Mouse (Mus musculus): ENCODE measurements at regions not wholly inside any gene's neighbourhood (a gene's known extent, or its start where the extent isn't known, plus 50 kb on each side); places are given as distances from the start of the nearest gene placed in this dataset.

DNA sequence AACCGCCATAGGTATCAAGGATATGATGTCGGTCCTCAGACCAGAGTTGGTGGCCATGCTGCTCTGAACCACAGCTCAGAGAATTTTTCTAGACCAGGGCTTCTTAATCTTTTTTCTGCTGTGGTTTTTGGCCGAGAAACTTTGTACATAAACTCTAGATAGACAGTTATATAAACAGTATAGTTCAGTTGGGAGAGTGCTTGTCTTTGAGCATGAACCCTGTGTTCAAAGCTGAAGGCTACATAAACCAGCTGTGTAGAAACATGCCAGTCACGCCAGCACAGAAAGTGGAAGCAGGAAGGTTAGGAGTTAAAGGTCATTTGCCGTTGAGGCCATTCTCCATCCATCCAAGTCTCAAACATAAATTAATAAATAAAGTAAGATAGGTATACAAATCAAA is 90.6 kb upstream of the Lclat1 start:
- H3K36me3 ChIP-seq (ENCODE audit: control insufficient read depth, insufficient read depth, low read length), result no peaks in the 10 kb centered on the region
- DNase-seq (ENCODE audit: low spot score) (no peak), ATAC-seq (ENCODE audit: low FRiP score, low read depth) (no peak)
- H3K27ac ChIP-seq (replicated peaks; ENCODE audit: low read depth, low read length), result no peak overlapping the region
- no peak for TF ChIP-seq POLR2A (IDR thresholded peaks at IDR 0.05; ENCODE audit: borderline replicate concordance, extremely low read depth, insufficient read depth, insufficient read length)
- H3K4me1 ChIP-seq (ENCODE audit: control insufficient read depth, insufficient read depth, low read length), result peaks cover 14% of the 10 kb centered on the region
- no peak overlapping the region for H3K4me3 ChIP-seq (replicated peaks; ENCODE audit: low read length)
- no peak overlapping the region for H3K4me2 ChIP-seq (replicated peaks; ENCODE audit: low read depth, low read length, severe bottlenecking)
- no peaks in the 10 kb centered on the region for H3K9me3 ChIP-seq (ENCODE audit: control insufficient read depth, low read length)
- no peaks in the 10 kb centered on the region for H3K27me3 ChIP-seq (ENCODE audit: control insufficient read depth, insufficient read depth, low read length)
- no peak overlapping the region for H3K9ac ChIP-seq (ENCODE audit: low read depth, low read length, severe bottlenecking)
- 88% methylated on average over 5 of the region's 5 CpGs for WGBS

GRCm38 (mm10) chr17:73022630-73023051 is 85.1 kb upstream of the Lclat1 start:
- no peak for TF ChIP-seq POLR2A (IDR thresholded peaks at IDR 0.05; ENCODE audit: borderline replicate concordance, extremely low read depth, insufficient read depth, insufficient read length)
- peaks cover 13% of the 10 kb centered on the region for H3K4me1 ChIP-seq (ENCODE audit: control insufficient read depth, insufficient read depth, low read length)
- WGBS, result 43% methylated on average over 8 of the region's 8 CpGs
- no peak overlapping the region for H3K4me2 ChIP-seq (replicated peaks; ENCODE audit: low read depth, low read length, severe bottlenecking)
- DNase-seq (ENCODE audit: low spot score), result peak; percentile 56
- H3K27me3 ChIP-seq (ENCODE audit: control insufficient read depth, insufficient read depth, low read length), result no peaks in the 10 kb centered on the region
- no peak overlapping the region for H3K9ac ChIP-seq (ENCODE audit: low read depth, low read length, severe bottlenecking)
- no peak overlapping the region for H3K27ac ChIP-seq (replicated peaks; ENCODE audit: low read depth, low read length)
- H3K4me3 ChIP-seq (replicated peaks; ENCODE audit: low read length), result no peak overlapping the region
- peak; percentile 68 for ATAC-seq (ENCODE audit: low FRiP score, low read depth)
- H3K36me3 ChIP-seq (ENCODE audit: control insufficient read depth, insufficient read depth, low read length), result no peaks in the 10 kb centered on the region
- no peaks in the 10 kb centered on the region for H3K9me3 ChIP-seq (ENCODE audit: control insufficient read depth, low read length)

DNA sequence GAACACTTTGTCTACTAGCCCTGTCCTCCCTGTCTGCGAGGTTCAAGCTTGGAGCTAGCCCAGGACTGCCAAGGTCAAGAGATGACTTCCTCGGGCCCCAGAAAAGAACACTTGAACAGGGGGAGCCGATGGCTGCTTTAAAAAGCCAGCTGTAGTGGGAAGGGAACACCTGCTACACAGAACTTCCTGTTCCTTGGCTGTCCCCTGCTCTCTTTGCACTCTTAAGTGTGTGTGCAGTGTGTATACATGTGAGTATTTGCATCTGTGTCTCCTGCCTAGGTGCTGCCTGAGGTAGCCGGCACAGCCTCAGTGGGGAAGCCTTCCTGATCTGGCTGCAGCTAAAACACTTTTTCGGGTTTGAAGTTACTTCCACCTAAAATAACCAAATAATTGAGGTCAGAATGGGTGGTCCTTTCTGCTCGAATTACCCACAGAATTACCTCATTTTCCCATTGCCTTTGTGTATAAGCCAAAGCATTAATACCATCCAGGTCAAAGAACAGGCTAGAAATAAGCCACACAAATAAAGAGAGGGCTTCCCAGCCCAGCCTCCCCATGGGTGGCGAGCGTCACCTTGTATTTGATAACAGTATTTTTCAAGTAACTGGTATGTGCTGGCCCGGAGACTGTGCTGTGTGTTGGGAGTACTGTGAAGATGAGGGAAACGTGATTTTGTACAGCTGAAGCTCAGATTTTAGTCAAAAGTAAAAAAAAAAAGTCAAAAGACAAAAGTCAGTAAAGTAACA is 84.2 kb upstream of the Lclat1 start:
- H3K4me2 ChIP-seq (replicated peaks; ENCODE audit: low read depth, low read length, severe bottlenecking), result no peak overlapping the region
- DNase-seq (ENCODE audit: low spot score), result no peak
- H3K9ac ChIP-seq (ENCODE audit: low read depth, low read length, severe bottlenecking), result no peak overlapping the region
- H3K27me3 ChIP-seq (ENCODE audit: control insufficient read depth, insufficient read depth, low read length), result no peaks in the 10 kb centered on the region
- no peak overlapping the region for H3K27ac ChIP-seq (replicated peaks; ENCODE audit: low read depth, low read length)
- no peak overlapping the region for H3K4me3 ChIP-seq (replicated peaks; ENCODE audit: low read length)
- WGBS, result 52% methylated on average over 10 of the region's 10 CpGs
- TF ChIP-seq POLR2A (IDR thresholded peaks at IDR 0.05; ENCODE audit: borderline replicate concordance, extremely low read depth, insufficient read depth, insufficient read length), result no peak
- no peaks in the 10 kb centered on the region for H3K9me3 ChIP-seq (ENCODE audit: control insufficient read depth, low read length)
- peaks cover 13% of the 10 kb centered on the region for H3K4me1 ChIP-seq (ENCODE audit: control insufficient read depth, insufficient read depth, low read length)
- no peaks in the 10 kb centered on the region for H3K36me3 ChIP-seq (ENCODE audit: control insufficient read depth, insufficient read depth, low read length)
- ATAC-seq (ENCODE audit: low FRiP score, low read depth), result peak; percentile 57; the same call in 1 of the 2 replicates

- TF ChIP-seq POLR2A (IDR thresholded peaks at IDR 0.05; ENCODE audit: borderline replicate concordance, extremely low read depth, insufficient read depth, insufficient read length), result no peak
- ATAC-seq (ENCODE audit: low FRiP score, low read depth) (no peak), DNase-seq (ENCODE audit: low spot score) (no peak)
- Histone ChIP-seq H3K4me3 (replicated peaks; ENCODE audit: low read length) (no peak overlapping the region), H3K9ac (ENCODE audit: low read depth, low read length, severe bottlenecking) (no peak overlapping the region), H3K27me3 (ENCODE audit: control insufficient read depth, insufficient read depth, low read length) (no peaks in the 10 kb centered on the region), H3K36me3 (ENCODE audit: control insufficient read depth, insufficient read depth, low read length) (no peaks in the 10 kb centered on the region), H3K4me2 (replicated peaks; ENCODE audit: low read depth, low read length, severe bottlenecking) (no peak overlapping the region), H3K4me1 (ENCODE audit: control insufficient read depth, insufficient read depth, low read length) (peaks cover 13% of the 10 kb centered on the region), H3K27ac (replicated peaks; ENCODE audit: low read depth, low read length) (no peak overlapping the region), H3K9me3 (ENCODE audit: control insufficient read depth, low read length) (no peaks in the 10 kb centered on the region)
- 95% methylated on average over 5 of the region's 5 CpGs for WGBS
Observed at GRCm38 (mm10) chr17:73027122-73027521, 80.7 kb upstream of the Lclat1 start.

- no peak overlapping the region for H3K9ac ChIP-seq (ENCODE audit: low read depth, low read length, severe bottlenecking)
- 52% methylated on average over 5 of the region's 5 CpGs for WGBS
- H3K4me1 ChIP-seq (ENCODE audit: control insufficient read depth, insufficient read depth, low read length), result peaks cover 24% of the 10 kb centered on the region
- no peak overlapping the region for H3K4me2 ChIP-seq (replicated peaks; ENCODE audit: low read depth, low read length, severe bottlenecking)
- DNase-seq (ENCODE audit: low spot score) (no peak), ATAC-seq (ENCODE audit: low FRiP score, low read depth) (no peak)
- no peak overlapping the region for H3K27ac ChIP-seq (replicated peaks; ENCODE audit: low read depth, low read length)
- TF ChIP-seq POLR2A (IDR thresholded peaks at IDR 0.05; ENCODE audit: borderline replicate concordance, extremely low read depth, insufficient read depth, insufficient read length), result no peak
- H3K27me3 ChIP-seq (ENCODE audit: control insufficient read depth, insufficient read depth, low read length), result no peaks in the 10 kb centered on the region
- H3K9me3 ChIP-seq (ENCODE audit: control insufficient read depth, low read length), result no peaks in the 10 kb centered on the region
- H3K36me3 ChIP-seq (ENCODE audit: control insufficient read depth, insufficient read depth, low read length), result no peaks in the 10 kb centered on the region
- H3K4me3 ChIP-seq (replicated peaks; ENCODE audit: low read length), result no peak overlapping the region
Observed at GRCm38 (mm10) chr17:73031796-73032195, 76.0 kb upstream of the Lclat1 start.

Data from limb, embryonic 14.5 days (tissue).